Mouse (Mus musculus) ZHBTc4 (cell line): ENCODE results near the gene Zfp800.

Source experiments
- DNase-seq: peaks from one replicate; pipeline ENCODE4 v3.0.0-alpha.2; 2011; ENCODE audit warnings: low read depth, low spot score

Gene Zfp800

GRCm38 (mm10) chr6:28315208-28315607, 82.6 kb downstream of the Zfp800 start:
- DNase-seq, result no peak

DNA sequence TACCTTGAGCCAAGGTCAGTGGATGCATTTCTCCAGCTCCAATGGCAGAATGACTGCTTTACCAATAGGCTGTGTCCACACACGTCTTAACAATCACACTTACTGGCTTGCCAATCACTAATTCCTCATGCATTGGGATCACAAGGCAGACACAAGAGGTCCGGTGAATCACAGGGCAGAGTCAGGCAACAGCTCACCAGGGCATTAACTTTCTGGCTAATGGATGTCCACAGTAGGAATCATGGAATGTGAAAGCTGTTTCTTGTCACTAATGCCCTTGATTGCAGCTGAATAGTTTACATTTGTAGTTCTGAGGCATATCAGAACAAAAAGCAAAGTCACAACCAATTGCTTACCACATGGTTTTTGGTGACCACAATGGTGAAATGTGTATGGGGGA, 85.7 kb downstream of the Zfp800 start:
- no peak for DNase-seq

DNA sequence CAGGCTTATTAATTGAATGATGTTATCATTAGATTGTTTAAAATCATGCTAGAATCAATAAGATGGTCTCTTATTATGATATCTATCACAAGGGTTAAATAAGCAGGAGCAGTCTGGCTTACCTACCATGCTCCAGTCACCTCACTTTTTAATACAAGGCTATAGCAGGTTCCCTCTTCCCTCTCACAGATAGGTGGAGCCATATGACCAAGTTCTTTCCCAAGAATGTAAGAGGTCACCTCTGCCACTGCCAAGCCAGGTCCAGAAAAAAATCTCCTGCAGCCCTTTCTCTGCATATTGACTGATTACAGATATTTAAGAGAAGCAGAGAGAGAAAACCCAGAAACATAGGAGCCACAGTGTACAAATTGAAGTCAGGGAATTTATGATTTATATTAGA, 88.1 kb downstream of the Zfp800 start:
- DNase-seq, result no peak

DNA sequence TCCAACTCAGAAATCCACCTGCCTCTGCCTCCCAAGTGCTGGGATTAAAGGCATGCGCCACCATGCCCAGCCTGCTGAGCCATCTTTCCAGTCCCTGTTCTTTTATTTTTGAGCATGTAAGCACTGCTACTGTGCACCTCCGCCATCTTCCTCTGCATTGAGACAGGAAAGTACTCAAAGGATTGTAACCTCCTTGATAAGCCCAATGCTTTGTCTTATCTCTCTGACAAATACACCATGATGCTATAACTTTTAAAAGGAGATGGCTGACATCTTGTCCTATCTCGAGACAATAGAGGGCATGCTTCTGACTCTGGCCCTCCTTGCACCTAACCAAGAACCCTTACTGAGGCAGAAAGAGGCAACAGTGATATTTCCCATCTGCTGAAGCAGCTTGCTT, 88.9 kb downstream of the Zfp800 start:
- no peak for DNase-seq

GRCm38 (mm10) chr6:28306702-28307101, 91.1 kb downstream of the Zfp800 start:
- DNase-seq, result no peak

DNA sequence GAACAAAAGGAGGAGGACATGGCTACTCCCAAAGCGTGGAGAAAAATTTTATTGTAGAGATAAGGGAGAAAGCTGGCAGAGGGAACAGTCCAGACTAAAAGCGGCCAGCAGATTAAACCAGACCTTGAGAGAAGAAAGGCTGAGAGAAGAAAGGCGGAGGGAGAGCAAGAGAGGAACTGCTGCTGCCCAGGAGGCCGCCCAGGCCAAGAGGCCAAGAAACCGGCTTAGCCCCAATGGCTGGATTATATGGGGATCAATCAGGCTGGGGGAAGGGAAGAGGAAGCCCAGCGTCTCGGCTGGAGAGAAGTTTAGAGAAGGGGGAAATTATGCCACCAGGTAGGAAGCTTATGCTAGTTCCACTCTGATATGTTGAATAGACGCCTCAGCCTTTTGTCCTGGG, 101.5 kb downstream of the Zfp800 start:
- DNase-seq, result no peak

- DNase-seq, result no peak
Measured at GRCm38 (mm10) chr6:28295581-28295980, 102.2 kb downstream of the Zfp800 start.

DNA sequence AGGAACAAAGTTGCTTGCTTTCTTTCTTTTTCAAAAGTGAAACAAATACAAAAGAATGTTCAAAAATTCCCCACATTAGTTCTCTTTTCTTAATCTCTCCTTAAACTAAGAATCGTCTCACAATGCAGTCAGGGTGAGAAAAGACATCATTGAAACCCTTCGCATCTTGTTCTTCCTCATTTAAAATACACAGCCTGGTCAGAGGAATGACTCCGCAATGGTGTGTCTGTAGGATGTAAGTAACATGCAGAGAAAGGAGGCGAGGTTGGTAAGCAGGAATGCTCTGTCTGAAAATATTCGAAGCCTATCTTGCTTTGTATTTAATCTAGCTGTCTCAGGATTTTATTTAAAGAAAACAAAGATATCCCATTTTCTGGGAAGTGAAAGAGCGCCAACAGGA, 105.0 kb downstream of the Zfp800 start:
- no peak for DNase-seq

DNA sequence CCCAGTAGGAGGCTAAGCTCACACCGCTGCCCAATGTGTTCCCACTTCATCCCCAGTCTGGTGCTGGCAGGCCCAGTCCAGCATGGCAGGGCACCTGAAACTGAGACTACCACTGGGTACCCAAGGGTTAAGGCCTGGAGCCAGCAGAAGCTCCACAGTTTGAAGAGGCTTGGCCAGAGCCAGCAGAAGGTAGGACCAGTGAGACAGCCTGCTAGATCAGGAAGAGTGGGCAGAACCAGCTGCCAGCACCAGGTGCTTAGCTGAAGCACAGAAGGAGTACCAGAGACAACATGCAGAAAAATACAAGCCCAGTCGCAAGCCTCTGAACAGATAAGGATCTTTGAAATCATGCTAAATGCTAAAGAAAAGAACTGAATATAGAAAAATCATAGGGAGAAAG, 117.9 kb downstream of the Zfp800 start:
- DNase-seq, result no peak

DNA sequence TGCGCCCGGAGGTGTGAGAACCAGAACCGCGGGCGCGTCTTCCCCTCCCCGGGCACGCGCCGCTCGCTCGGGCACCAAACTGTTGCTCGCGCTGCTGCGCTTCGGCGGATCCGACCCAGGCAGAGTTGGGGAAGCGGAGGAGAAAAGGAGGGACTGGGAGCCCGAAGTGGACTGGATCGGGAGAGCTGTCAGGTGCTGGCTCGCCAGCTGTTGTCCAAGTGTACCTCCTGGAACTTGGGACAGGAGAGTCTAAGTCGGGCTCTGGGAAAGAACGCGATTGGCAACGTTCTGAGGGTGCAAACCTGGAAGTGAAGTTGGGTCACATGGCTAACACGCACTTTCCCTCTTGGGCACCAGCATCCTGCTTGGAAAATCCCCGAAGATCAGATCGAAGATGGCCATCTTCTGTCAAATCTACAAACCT, 135.6 kb downstream of the Zfp800 start:
- peak; percentile 77 for DNase-seq

DNA sequence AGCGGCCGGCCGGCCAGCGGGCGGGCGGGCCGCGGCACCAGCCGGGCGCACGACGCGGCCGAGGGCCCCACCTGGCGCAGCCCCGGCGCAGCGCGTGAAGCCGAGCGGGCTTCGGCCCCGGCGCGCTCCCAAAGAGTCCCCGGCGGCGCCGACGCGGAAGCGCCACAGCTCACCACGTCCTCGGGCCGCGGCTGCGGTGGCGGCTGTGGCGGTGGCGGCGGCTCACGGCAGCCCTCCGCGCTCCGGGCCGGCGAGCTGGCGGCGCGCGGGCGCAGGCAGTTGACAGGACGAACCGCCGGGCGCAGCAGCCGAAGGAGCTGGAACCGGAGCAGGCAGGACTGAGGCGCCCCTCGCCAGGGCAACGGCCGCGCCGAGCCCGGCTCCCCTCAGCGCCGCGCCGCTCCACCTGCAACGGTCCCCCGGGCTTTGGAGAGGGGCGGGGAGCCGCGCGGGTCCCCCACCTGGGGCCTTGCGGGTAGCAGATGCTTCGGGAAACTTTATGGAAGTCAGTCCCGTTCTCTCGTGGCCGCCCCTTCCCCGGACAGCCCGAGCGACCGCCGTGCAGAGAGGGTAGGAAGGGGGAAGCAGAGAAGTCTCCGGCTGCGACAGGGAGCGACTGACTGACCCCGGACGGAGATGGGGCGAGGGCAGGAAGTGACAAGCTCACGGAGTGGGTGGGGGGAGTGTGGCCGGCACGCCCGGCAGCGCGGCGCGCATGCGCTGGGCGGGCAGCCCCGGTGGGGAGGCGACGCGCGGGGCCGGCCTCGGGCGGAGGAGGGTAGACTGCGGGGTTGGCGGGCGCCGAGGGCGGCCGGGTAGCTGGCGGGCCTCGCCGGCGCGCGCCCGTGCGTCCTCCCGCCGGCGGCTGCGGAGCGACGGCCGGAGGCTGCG, 136.3 kb downstream of the Zfp800 start:
- peak; percentile 91 for DNase-seq

- DNase-seq, result peak; percentile 53
Measured at GRCm38 (mm10) chr6:28260425-28261191, 137.2 kb downstream of the Zfp800 start.

DNA sequence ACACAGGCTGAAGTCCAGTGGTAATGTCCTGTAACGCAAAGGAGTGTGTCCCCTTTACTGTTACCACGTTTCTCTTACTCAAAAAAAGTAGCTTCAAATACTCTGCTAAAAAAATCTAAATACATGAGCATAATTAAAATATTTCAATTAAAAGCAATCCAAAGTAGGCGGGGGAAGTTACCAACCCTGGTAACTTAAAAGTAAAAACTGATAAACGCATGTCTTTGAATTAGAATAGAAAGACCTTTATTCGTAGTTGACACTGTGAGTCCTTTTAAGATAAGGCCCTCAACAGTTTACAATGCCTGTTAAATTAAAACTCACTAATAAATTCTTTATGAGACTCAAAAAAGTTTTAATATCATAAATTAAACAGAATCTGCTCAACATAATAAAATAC, 138.1 kb downstream of the Zfp800 start:
- DNase-seq, result no peak

GRCm38 (mm10) chr6:28258440-28258839, 139.4 kb downstream of the Zfp800 start:
- no peak for DNase-seq

DNA sequence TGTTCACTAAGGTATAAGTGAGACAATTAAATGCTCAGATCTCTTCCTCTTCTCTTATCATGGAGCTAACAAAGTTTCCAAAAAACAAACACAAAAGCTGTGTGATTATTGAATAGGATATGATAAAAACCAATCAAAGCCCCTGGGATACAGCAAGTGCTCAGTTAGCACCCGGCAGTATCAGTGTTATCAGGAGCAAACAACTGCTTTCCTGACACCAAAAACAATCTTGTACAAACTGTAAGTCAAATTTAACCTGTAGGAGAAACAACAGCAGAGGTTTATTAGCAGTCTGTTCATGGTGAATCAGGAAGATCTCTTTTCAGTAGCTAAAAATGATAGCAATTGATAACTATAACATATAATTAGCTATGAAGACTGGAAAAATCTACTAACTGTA, 140.0 kb downstream of the Zfp800 start:
- no peak for DNase-seq

DNA sequence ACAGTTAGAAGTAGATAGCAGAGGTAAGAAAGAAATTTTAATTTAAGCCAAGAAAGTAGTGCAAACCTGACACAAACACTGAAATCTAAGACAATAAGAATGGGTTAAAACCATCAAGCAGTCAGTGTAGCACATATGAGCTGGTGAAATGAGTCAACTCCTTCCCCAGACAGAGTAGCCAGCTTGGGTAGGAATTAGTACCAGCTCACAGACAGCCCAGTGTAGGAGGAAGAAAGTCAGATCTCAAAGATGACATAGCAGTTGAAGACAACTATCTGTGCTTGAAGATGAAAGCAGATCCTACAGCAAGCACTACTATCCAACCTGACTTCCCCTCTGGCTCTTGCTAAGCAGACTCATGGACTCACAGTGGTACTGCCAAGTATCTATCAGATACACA, 145.0 kb downstream of the Zfp800 start:
- no peak for DNase-seq

- no peak for DNase-seq
Measured at GRCm38 (mm10) chr6:28248211-28248610, 149.6 kb downstream of the Zfp800 start.

GRCm38 (mm10) chr6:28232618-28233361, 165.0 kb downstream of the Zfp800 start:
- DNase-seq, result no peak

DNA sequence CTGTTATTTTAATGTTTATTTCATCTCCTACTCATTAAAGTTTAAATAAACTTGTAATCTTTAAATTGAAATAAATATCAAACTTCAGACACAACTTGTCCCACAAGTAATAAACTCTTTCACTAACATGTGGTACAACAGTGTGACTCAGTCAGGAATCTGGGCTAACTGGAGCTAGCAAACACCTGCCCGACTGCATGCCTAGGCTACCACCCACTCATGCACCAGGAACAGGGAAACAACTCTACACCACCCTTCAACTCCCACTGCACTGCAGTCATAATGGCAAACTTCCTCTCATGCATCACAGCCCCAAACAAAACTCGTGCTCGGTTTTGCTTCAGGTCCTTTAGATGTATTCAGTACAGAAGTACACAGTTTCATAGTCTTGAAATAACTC, 169.7 kb downstream of the Zfp800 start:
- DNase-seq, result no peak

- DNase-seq, result no peak
Measured at GRCm38 (mm10) chr6:28221017-28221416, 176.8 kb downstream of the Zfp800 start.

GRCm38 (mm10) chr6:28218386-28218785, 179.4 kb downstream of the Zfp800 start:
- DNase-seq, result no peak
